Mouse (Mus musculus) adrenal gland, adult 2 months (tissue): ENCODE measurements at regions not wholly inside any gene's neighbourhood (a gene's known extent, or its start where the extent isn't known, plus 50 kb on each side); places are given as distances from the start of the nearest gene placed in this dataset.

Source experiments
- DNase-seq: peaks from one replicate; pipeline ENCODE4 v3.0.0; 2021

DNA sequence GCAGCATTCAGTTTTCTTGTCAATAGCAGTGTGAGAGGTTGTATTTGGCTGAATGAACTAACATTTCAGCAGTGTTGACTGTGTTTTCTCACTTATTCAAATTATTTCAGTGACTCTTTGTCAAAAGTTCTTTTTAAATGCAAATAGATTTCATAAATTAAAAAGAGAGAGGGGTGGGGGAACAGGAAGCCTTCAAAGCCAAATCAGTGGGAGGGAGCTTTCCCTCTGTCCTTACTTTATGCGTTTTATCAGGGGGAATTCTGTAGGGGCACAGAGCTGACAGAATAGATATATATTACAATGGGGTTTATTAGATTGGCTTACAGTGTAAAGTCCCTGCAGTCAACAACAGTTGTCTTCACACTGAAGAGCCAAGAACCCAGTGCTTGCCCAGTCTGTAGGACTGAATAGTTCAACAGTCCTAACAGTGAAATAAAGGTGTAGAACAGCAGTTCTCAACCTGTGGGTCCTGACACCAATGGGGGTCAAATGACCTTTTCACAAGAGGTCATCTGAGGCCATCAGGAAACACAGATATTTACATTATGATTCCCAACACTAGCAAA lies 479.5 kb upstream of the Arpp21 start:
- DNase-seq = no peak

DNA sequence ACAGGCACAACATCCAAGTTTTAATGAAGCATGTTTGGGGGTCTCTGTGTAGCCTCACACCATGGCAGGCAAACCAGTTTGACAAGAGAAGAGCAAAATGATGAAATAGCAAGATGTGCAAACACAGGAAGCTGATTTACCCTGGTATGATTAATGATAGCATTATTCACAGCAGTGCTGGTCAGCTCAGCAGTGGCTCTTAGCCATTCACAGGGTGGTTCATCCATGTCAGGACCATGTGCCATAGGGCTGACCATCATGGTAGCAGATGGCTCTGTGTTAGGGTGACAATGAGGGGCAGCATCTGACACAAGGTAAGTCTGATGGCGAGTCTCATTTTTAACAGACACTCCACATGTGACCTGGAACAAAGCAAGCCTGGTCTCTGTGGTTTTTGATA lies 443.1 kb upstream of the Arpp21 start:
- no peak for DNase-seq

DNA sequence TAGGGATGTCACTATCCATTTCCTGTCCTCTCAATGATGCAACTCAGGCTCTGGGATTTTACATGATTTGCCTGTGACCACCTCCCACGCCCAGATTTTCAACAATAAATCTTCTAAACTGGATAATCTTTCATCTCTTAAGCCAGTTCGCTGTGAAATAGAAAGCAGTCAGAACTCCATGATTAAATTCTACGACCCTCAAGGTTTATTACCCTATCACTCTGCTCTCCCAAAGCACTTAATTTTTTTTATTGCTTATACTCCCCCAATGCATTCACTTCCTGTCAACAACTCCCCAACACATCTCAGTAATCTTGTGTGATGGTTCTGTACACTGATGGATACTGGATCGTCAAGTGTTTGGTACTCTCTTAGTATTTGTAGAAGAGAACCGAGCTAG lies 439.5 kb upstream of the Arpp21 start:
- DNase-seq = no peak
